Mouse (Mus musculus) CD4-positive, CD25-positive, alpha-beta regulatory T cell, adult 4 months (primary cell): ENCODE data around the gene Spats2. TPM values are rescaled to one million over a fixed set of nuclear protein-coding genes. Genes with fewer than 3 reads are reported as not detected.

ENCODE experiments used
- polyA plus RNA-seq, 2 experiments: library from polyadenylated mRNA; unstranded; fragments of 100-300 nt; shearing (Covaris generic); gene quantifications; one replicate each; pipeline ENCODE4 v1.2.1; 2017

The Spats2 gene
- polyA plus RNA-seq, 2 experiments from 2014 or later, result 0.62 TPM; not detected in 1

Other genes starting within 250 kb of the Spats2 start
- 10 to 100 TPM; 11.3 to 14.2 TPM for gene Rhebl1, start 231.4 kb upstream of the Spats2 start, polyA plus RNA-seq
- gene Dhh, start 227.4 kb upstream of the Spats2 start, polyA plus RNA-seq, result not detected
- 10 to 100 TPM; 23.3 to 61.6 TPM for gene Lmbr1l, start 207.7 kb upstream of the Spats2 start, polyA plus RNA-seq
- 100 to 1,000 TPM; 419 to 534 TPM for gene Tuba1b, start 191.4 kb upstream of the Spats2 start, polyA plus RNA-seq
- gene Gm49450, start 172.4 kb upstream of the Spats2 start, polyA plus RNA-seq, result not detected
- gene Tuba1a, start 172.2 kb upstream of the Spats2 start, polyA plus RNA-seq, result 100 to 1,000 TPM; 212 to 259 TPM
- gene Tuba1c, start 96.0 kb upstream of the Spats2 start, polyA plus RNA-seq, result 100 to 1,000 TPM in 1 of 2 experiments, 10 to 100 TPM in 1; 74.6 to 131 TPM
- gene Prph, start 70.7 kb upstream of the Spats2 start, polyA plus RNA-seq, result not detected
- 1 to 10 TPM in 1 of 2 experiments, under 1 TPM in 1; 0.59 to 1.3 TPM for gene Troap, start 51.3 kb upstream of the Spats2 start, polyA plus RNA-seq
- not detected for gene C1ql4, start 38.1 kb upstream of the Spats2 start, polyA plus RNA-seq
- not detected for gene Dnajc22, start 32.7 kb upstream of the Spats2 start, polyA plus RNA-seq
- 1 to 10 TPM in 1 of 2 experiments, under 1 TPM in 1; 0.22 to 1.3 TPM for gene Kcnh3, start 98.9 kb downstream of the Spats2 start, polyA plus RNA-seq
- gene Mcrs1, start 126.0 kb downstream of the Spats2 start, polyA plus RNA-seq, result 10 to 100 TPM; 51.4 to 62.3 TPM
- 10 to 100 TPM in 1 of 2 experiments, 1 to 10 TPM in 1; 9.7 to 17.7 TPM for gene Prpf40b, start 169.2 kb downstream of the Spats2 start, polyA plus RNA-seq
- under 1 TPM; 0.16 to 0.18 TPM for gene Fam186b, start 170.0 kb downstream of the Spats2 start, polyA plus RNA-seq
- 10 to 100 TPM in 1 of 2 experiments, 1 to 10 TPM in 1; 7.7 to 16.0 TPM for gene Fmnl3, start 244.6 kb downstream of the Spats2 start, polyA plus RNA-seq